Mouse (Mus musculus): Measurements from ENCODE around the gene Mbnl1.

DNA sequence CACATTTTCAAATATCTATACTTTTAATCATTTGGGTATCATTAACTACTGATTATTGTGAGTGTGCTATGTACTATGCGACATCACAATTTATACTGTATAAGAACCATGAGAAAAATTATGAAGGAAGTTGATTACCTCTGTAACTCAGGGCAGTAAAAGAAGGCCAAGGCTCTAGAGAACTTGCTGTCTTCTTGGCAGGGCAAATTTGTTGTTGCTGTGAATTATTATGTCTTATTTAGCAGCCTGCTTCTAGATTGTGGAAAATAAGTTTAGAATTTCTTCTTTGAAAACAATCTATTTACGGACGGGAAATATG, 2.0 kb downstream of the Mbnl1 start:
- TF ChIP-seq CTCF (IDR thresholded peaks at IDR 0.05) (no peak), EP300 (IDR thresholded peaks at IDR 0.05) (no peak)
